Mouse (Mus musculus): ENCODE results near the gene Zfp661. TPM values are rescaled to one million over a fixed set of nuclear protein-coding genes. Genes with fewer than 3 reads are reported as not detected.

The Zfp661 gene
- 3.7 and 4.5 TPM in 2 replicates for polyA plus RNA-seq (2012; rRNA removed; ENCODE audit: low replicate concordance)

GRCm38 (mm10) chr2:127586694-127587513 is at the start of gene Zfp661, which contains the start of gene Mrps5:
Gene Zfp661, minus strand, starts transcription at chr2:127587094.
Gene Mrps5, plus strand, starts transcription at chr2:127587222.

GRCm38 (mm10) chr2:127541185-127541584 is 45.7 kb downstream of the Zfp661 start, which contains the start of gene Prom2:
Gene Prom2, minus strand, starts transcription at chr2:127541467.

Other genes starting within 250 kb of the Zfp661 start
- gene Astl, start 248.5 kb downstream of the Zfp661 start, polyA plus RNA-seq (2012; rRNA removed; ENCODE audit: low replicate concordance) = not detected in 2 replicates
- 0.41 and 0.66 TPM in 2 replicates for gene Adra2b, start 223.9 kb downstream of the Zfp661 start, polyA plus RNA-seq (2012; rRNA removed; ENCODE audit: low replicate concordance)
- 0.21 and 0.28 TPM in 2 replicates for gene Gpat2, start 161.9 kb downstream of the Zfp661 start, polyA plus RNA-seq (2012; rRNA removed; ENCODE audit: low replicate concordance)
- gene Fahd2a, start 142.5 kb downstream of the Zfp661 start, polyA plus RNA-seq (2012; rRNA removed; ENCODE audit: low replicate concordance) = 30.8 and 43.2 TPM in 2 replicates
- gene Kcnip3, start 65.0 kb downstream of the Zfp661 start, polyA plus RNA-seq (2012; rRNA removed; ENCODE audit: low replicate concordance) = 2.6 and 16.0 TPM in 2 replicates
- gene Prom2, start 45.6 kb downstream of the Zfp661 start, polyA plus RNA-seq (2012; rRNA removed; ENCODE audit: low replicate concordance) = 0.10 and 1.6 TPM in 2 replicates
- gene Mrps5, start 128 bp upstream of the Zfp661 start, polyA plus RNA-seq (2012; rRNA removed; ENCODE audit: low replicate concordance) = 52.5 and 67.7 TPM in 2 replicates
- 0.44 and 13.8 TPM in 2 replicates for gene Mal, start 69.6 kb upstream of the Zfp661 start, polyA plus RNA-seq (2012; rRNA removed; ENCODE audit: low replicate concordance)
- 13.6 and 28.7 TPM in 2 replicates for gene Mall, start 142.8 kb upstream of the Zfp661 start, polyA plus RNA-seq (2012; rRNA removed; ENCODE audit: low replicate concordance)
- 19.8 and 21.1 TPM in 2 replicates for gene Nphp1, start 201.8 kb upstream of the Zfp661 start, polyA plus RNA-seq (2012; rRNA removed; ENCODE audit: low replicate concordance)
- 106 and 174 TPM in 2 replicates for gene Mtln, start 205.4 kb upstream of the Zfp661 start, polyA plus RNA-seq (2012; rRNA removed; ENCODE audit: low replicate concordance)
- 0.26 and 2.8 TPM in 2 replicates for gene Bub1, start 244.8 kb upstream of the Zfp661 start, polyA plus RNA-seq (2012; rRNA removed; ENCODE audit: low replicate concordance)